Mouse (Mus musculus) kidney, embryonic 16.5 days (tissue): ENCODE results near the gene Gm9602. TPM values are rescaled to one million over a fixed set of nuclear protein-coding genes. Genes with fewer than 3 reads are reported as not detected.
"Not testable (repeated sequence)": the region's sequence is repeated elsewhere in the genome, so short reads cannot be mapped to it uniquely, and the experiment has no call there.

Experiments used
- ATAC-seq: fragments of 200-750 bp; cut with Nextera tagmentation; 2 replicates; pipeline ENCODE4 v1.8.0; 2017; ENCODE audit warnings: moderate TSS enrichment; ENCODE audit not compliant: low FRiP score, low TSS enrichment
- H3K27ac ChIP-seq: fragments of 300-500 bp; sonication (generic); 2 replicates; pipeline ENCODE4 v1.5.1; 2014; ENCODE audit warnings: low read length
- H3K27me3 ChIP-seq: fragments of 300-500 bp; sonication (generic); 2 replicates; pipeline ENCODE4 v1.6.1; 2014; ENCODE audit warnings: low read length, control low read depth, mixed read lengths; ENCODE audit not compliant: insufficient read depth
- H3K36me3 ChIP-seq: fragments of 300-500 bp; sonication (generic); 2 replicates; pipeline ENCODE4 v1.6.1; 2014; ENCODE audit warnings: low read length, control low read depth, mixed read lengths; ENCODE audit not compliant: insufficient read depth
- H3K4me1 ChIP-seq: fragments of 300-500 bp; sonication (generic); 2 replicates; pipeline ENCODE4 v1.6.1; 2014; ENCODE audit warnings: low read length, control low read depth, mixed read lengths; ENCODE audit not compliant: insufficient read depth
- H3K4me2 ChIP-seq: fragments of 300-500 bp; sonication (generic); replicated peaks from 2 replicates; pipeline ENCODE4 v1.6.1; 2014; ENCODE audit warnings: low read depth, low read length
- H3K4me3 ChIP-seq: fragments of 300-500 bp; sonication (generic); 2 replicates; pipeline ENCODE4 v1.5.1; 2014; ENCODE audit warnings: mild to moderate bottlenecking, low read length
- H3K9ac ChIP-seq: fragments of 300-500 bp; sonication (generic); replicated peaks from 2 replicates; pipeline ENCODE4 v1.6.1; 2014; ENCODE audit warnings: low read length
- H3K9me3 ChIP-seq: fragments of 300-500 bp; sonication (generic); 2 replicates; pipeline ENCODE4 v1.6.1; 2016; ENCODE audit warnings: low read length, control low read depth
- WGBS: fragments of 180-500 bp; shearing (Covaris S2); extraction: QIAGEN DNeasy Blood & Tissue Kit; methylation state at CpG from one replicate; pipeline ENCODE4 v1.1.7; 2014; 5-methylcytosine and 5-hydroxymethylcytosine counted together
- polyA plus RNA-seq: library from polyadenylated mRNA; unstranded; fragments of >200 nt; fragmentation: Nextera tagmentation; extraction: Ambion mirVana; gene quantifications from 2 replicates; pipeline ENCODE4 v1.2.1, GENCODE M21; 2015

The Gm9602 gene
- polyA plus RNA-seq: not detected in 2 replicates

DNA sequence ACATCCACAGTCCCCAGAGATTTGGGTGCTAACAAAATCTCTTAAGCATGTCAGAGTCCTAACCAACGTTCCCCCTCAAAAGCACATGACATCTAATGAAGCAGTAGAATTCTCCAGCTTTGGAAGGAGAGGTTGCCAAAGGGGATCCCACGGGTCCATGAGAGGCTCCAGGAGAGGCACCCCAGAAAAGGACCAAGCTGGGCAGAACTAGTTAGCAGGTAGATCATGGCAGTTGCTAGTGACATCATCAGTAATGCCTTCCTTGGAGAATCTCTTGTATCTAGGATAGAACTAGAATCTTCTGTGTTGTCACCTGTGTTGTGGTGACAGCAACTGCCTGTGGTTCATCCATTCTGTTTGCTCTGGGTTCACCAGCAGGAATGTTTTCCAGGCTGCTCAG, at the start of gene Gm9602:
Gm9602 (plus strand) TSS at position 301 of the 400 bp plus-strand sequence.
- not testable (repeated sequence) for ATAC-seq, H3K9me3 ChIP-seq, H3K4me3 ChIP-seq, H3K27me3 ChIP-seq, H3K36me3 ChIP-seq, H3K27ac ChIP-seq, H3K4me2 ChIP-seq, H3K4me1 ChIP-seq, H3K9ac ChIP-seq
- WGBS: no CpG with 5 or more reads among the region's 2 CpGs

DNA sequence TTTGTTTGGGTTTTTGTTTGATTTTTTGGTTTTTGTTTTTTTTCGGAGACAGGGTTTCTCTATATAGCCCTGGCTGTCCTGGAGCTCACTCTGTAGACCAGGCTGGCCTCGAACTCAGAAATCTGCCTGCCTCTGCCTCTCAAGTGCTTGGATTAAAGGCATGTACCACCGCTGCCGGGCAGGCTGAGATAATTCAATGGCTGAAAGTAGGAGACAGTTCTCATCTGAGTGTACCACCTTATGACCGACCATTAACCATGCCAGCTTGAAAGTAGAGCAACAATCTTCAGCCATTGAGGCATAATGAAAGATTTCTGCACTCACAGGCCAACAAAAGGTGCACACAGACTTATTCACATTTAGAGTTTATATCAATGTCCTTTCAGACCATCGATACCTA, 30.3 kb downstream of the Gm9602 start:
- H3K27me3 ChIP-seq, H3K9ac ChIP-seq, ATAC-seq, H3K36me3 ChIP-seq, H3K4me3 ChIP-seq, H3K27ac ChIP-seq, H3K9me3 ChIP-seq, H3K4me1 ChIP-seq, H3K4me2 ChIP-seq: not testable (repeated sequence)
- WGBS: 84% methylated on average over 6 of the region's 6 CpGs

DNA sequence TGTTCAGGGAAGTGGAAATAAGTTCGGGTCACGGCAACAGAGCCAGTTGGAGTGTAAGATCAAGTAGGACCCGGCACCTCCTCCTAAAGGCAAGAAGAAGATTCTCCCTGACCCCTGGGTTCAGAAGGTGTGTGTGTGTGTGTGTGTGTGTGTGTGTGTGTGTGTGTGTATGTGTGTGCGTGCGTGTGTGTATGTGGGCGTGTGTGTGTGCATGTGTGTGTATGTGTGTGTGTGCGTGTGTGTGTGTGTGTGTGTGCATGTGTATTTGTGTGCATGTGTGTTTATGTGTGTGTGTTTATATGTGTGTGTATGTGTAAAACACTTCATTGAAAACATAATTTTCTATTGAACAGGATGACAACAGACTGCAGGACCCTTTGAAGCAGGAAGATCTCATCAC, 45.8 kb downstream of the Gm9602 start:
- not testable (repeated sequence) for H3K9ac ChIP-seq, H3K4me3 ChIP-seq, H3K4me1 ChIP-seq, H3K4me2 ChIP-seq, H3K27ac ChIP-seq, ATAC-seq, H3K9me3 ChIP-seq, H3K27me3 ChIP-seq, H3K36me3 ChIP-seq
- WGBS: 89% methylated on average over 4 of the region's 7 CpGs

Other genes starting within 250 kb of the Gm9602 start
- not detected in 2 replicates for gene Gm3047, start 220.9 kb upstream of the Gm9602 start, polyA plus RNA-seq
- not detected in 2 replicates for gene Gm8159, start 144.0 kb upstream of the Gm9602 start, polyA plus RNA-seq
- gene Gm3239, start 112.1 kb upstream of the Gm9602 start, polyA plus RNA-seq: not detected in 2 replicates
- gene Gm7876, start 67.1 kb upstream of the Gm9602 start, polyA plus RNA-seq: not detected in 2 replicates
- gene Gm3252, start 49.6 kb upstream of the Gm9602 start, polyA plus RNA-seq: 0.31 TPM in 1 of 2 replicates, not detected in the other
- gene Gm3269, start 61.8 kb downstream of the Gm9602 start, polyA plus RNA-seq: not detected in 2 replicates
- 0.22 TPM in 1 of 2 replicates, not detected in the other for gene Gm3264, start 79.2 kb downstream of the Gm9602 start, polyA plus RNA-seq
- not detected in 2 replicates for gene Gm3278, start 116.1 kb downstream of the Gm9602 start, polyA plus RNA-seq
- not detected in 2 replicates for gene Gm8297, start 207.6 kb downstream of the Gm9602 start, polyA plus RNA-seq
- not detected in 2 replicates for gene Gm3298, start 239.6 kb downstream of the Gm9602 start, polyA plus RNA-seq